Mouse (Mus musculus) left cerebral cortex, postnatal 25 days (tissue): ENCODE results near the gene Ankrd34a. TPM values are rescaled to one million over a fixed set of nuclear protein-coding genes. Genes with fewer than 3 reads are reported as not detected.
A peak's percentile ranks its signal among the peaks of the same experiment; 100 is the strongest.
"Not testable (repeated sequence)": the region's sequence is repeated elsewhere in the genome, so short reads cannot be mapped to it uniquely, and the experiment has no call there.

Experiments used
- DNase-seq, 2 experiments: peaks; one replicate each; pipeline ENCODE4 v3.0.0; 2022; ENCODE audit warnings: low spot score in 2 of 2, mixed read lengths in 1 of 2
- intact Hi-C: fragments of 180-260 bp; cut with DNase I; formaldehyde crosslinking; loops from one replicate; pipeline ENCODE4 v1.15.1; 2025
- total RNA-seq, 2 experiments: library from RNA; stranded (reverse); gene quantifications; 2 replicates each; pipeline ENCODE4 v1.2.3; 2021

Ankrd34a gene
- total RNA-seq, 2 experiments from 2014 or later: 73.5 to 74.2 TPM

GRCm38 (mm10) chr3:96599411-96599810 lies 3.0 kb downstream of the Ankrd34a start:
- intact Hi-C loops: no loop called here
- DNase-seq: no peak

- peak; percentile 91 to 98 for DNase-seq
- intact Hi-C loops: loop anchor here (5.0 kb wide), 1 partner anchor 37 kb away; the partner anchor contains the start of genes Gm42957 and Pex11b
These were observed 4.3 kb downstream of the Ankrd34a start, which contains the start of gene Lix1l for GRCm38 (mm10) chr3:96600639-96601250. Lix1l (plus strand) TSS chr3:96601149.

- intact Hi-C loops: loop anchor here (5.0 kb wide), 1 partner anchor 36 kb away; the partner anchor contains the start of genes Gm42957 and Pex11b
These were observed 4.9 kb downstream of the Ankrd34a start for GRCm38 (mm10) chr3:96601251-96601787.

GRCm38 (mm10) chr3:96601941-96602703 lies 5.7 kb downstream of the Ankrd34a start:
- peak in 1 of 2 experiments; percentile 49 for DNase-seq
- intact Hi-C loops: loop anchor here (5.0 kb wide), 1 partner anchor 35 kb away; the partner anchor contains the start of genes Gm42957 and Pex11b

More at GRCm38 (mm10) chr3:96601251-96601787, 4.9 kb downstream of the Ankrd34a start:
- DNase-seq: peak in 1 of 2 experiments; percentile 71

- DNase-seq: peak in 1 of 2 experiments; percentile 4
- intact Hi-C loops: loop anchor here (5.0 kb wide), 1 partner anchor 35 kb away; the partner anchor contains the start of genes Gm42957 and Pex11b
These were observed 6.3 kb downstream of the Ankrd34a start for GRCm38 (mm10) chr3:96602704-96603084.

GRCm38 (mm10) chr3:96603311-96603710 lies 6.9 kb downstream of the Ankrd34a start:
- peak in 1 of 2 experiments; percentile 29 for DNase-seq
- intact Hi-C loops: loop anchor here (5.0 kb wide), 1 partner anchor 34 kb away; the partner anchor contains the start of genes Gm42957 and Pex11b

GRCm38 (mm10) chr3:96606007-96606406 lies 9.6 kb downstream of the Ankrd34a start:
- intact Hi-C loops: not testable (repeated sequence)

GRCm38 (mm10) chr3:96606618-96607017 lies 10.2 kb downstream of the Ankrd34a start:
- DNase-seq: no peak
- intact Hi-C loops: no loop called here

More at GRCm38 (mm10) chr3:96606007-96606406, 9.6 kb downstream of the Ankrd34a start:
- DNase-seq: not testable (repeated sequence)

- intact Hi-C loops: no loop called here
- no peak for DNase-seq
These were observed 21.5 kb downstream of the Ankrd34a start for GRCm38 (mm10) chr3:96617941-96618340.

- intact Hi-C loops: no loop called here
- no peak for DNase-seq
These were observed 26.8 kb downstream of the Ankrd34a start for GRCm38 (mm10) chr3:96623201-96623600.

- peak; percentile 98 to 99 for DNase-seq
- intact Hi-C loops: no loop called here
These were observed 33.5 kb downstream of the Ankrd34a start, which contains the start of gene Rbm8a for GRCm38 (mm10) chr3:96629729-96630600. Rbm8a (plus strand) TSS chr3:96629933.

GRCm38 (mm10) chr3:96632058-96632457 lies 35.6 kb downstream of the Ankrd34a start:
- DNase-seq: no peak
- intact Hi-C loops: no loop called here

GRCm38 (mm10) chr3:96634015-96634414 lies 37.6 kb downstream of the Ankrd34a start:
- intact Hi-C loops: no loop called here
- DNase-seq: no peak

GRCm38 (mm10) chr3:96634928-96635879 lies 38.8 kb downstream of the Ankrd34a start, which contains the start of the genes Pex11b and Gm42957:
Pex11b (plus strand) TSS chr3:96635376.
Gm42957 (plus strand) TSS chr3:96635474.
- intact Hi-C loops: loop anchor here (5.0 kb wide), 2 partner anchors 33 to 53 kb away; partner anchors contain the start of gene Lix1l
- peak; percentile 90 to 93 for DNase-seq

- DNase-seq: peak in 1 of 2 experiments; percentile 19
- intact Hi-C loops: loop anchor here (5.0 kb wide), 2 partner anchors 34 to 54 kb away; partner anchors contain the start of gene Lix1l
These were observed 39.5 kb downstream of the Ankrd34a start for GRCm38 (mm10) chr3:96635906-96636305.

- intact Hi-C loops: loop anchor here (5.0 kb wide), 2 partner anchors 34 to 54 kb away; partner anchors contain the start of gene Lix1l
- DNase-seq: no peak
These were observed 40.0 kb downstream of the Ankrd34a start for GRCm38 (mm10) chr3:96636448-96636847.

- DNase-seq: peak; percentile 41 to 64
- intact Hi-C loops: loop anchor here (2.0 to 5.0 kb wide), 3 partner anchors 37 to 92 kb away; partner anchors contain the start of gene Lix1l
These were observed 42.8 kb downstream of the Ankrd34a start for GRCm38 (mm10) chr3:96639219-96639618.
